Mouse (Mus musculus) embryo, embryonic 9.5 days (tissue): ENCODE measurements around the gene Itpr3.

Experiments
- DNase-seq: peaks from one replicate; pipeline ENCODE4 v3.0.0-alpha.2; 2017; ENCODE audit errors: extremely low spot score

Gene Itpr3

GRCm38 (mm10) chr17:27038335-27039050, 18.6 kb upstream of the Itpr3 start:
- no peak for DNase-seq

GRCm38 (mm10) chr17:27039432-27040102, 17.5 kb upstream of the Itpr3 start:
- DNase-seq, result no peak

GRCm38 (mm10) chr17:27040304-27041045, 16.6 kb upstream of the Itpr3 start:
- DNase-seq, result peak; percentile 67

GRCm38 (mm10) chr17:27041046-27041786, 15.9 kb upstream of the Itpr3 start:
- DNase-seq, result no peak

GRCm38 (mm10) chr17:27041787-27042055, 15.4 kb upstream of the Itpr3 start:
- DNase-seq, result no peak

- DNase-seq, result no peak
Observed at GRCm38 (mm10) chr17:27042840-27043239, 14.3 kb upstream of the Itpr3 start.

GRCm38 (mm10) chr17:27045164-27045563, 11.9 kb upstream of the Itpr3 start:
- DNase-seq, result no peak

- no peak for DNase-seq
Observed at GRCm38 (mm10) chr17:27047762-27048444, 9.2 kb upstream of the Itpr3 start.

- no peak for DNase-seq
Observed at GRCm38 (mm10) chr17:27048445-27049239, 8.5 kb upstream of the Itpr3 start.

GRCm38 (mm10) chr17:27050853-27051252, 6.3 kb upstream of the Itpr3 start:
- no peak for DNase-seq

- DNase-seq, result no peak
Observed at GRCm38 (mm10) chr17:27051514-27051913, 5.6 kb upstream of the Itpr3 start.

- DNase-seq, result peak; percentile 89
Observed at GRCm38 (mm10) chr17:27056170-27056569, 934 bp upstream of the Itpr3 start.

- no peak for DNase-seq
Observed at GRCm38 (mm10) chr17:27057517-27058055, 482 bp downstream of the Itpr3 start.

- no peak for DNase-seq
Observed at GRCm38 (mm10) chr17:27060698-27061097, 3.6 kb downstream of the Itpr3 start.

GRCm38 (mm10) chr17:27061727-27062126, 4.6 kb downstream of the Itpr3 start:
- DNase-seq, result no peak

- no peak for DNase-seq
Observed at GRCm38 (mm10) chr17:27062684-27063083, 5.6 kb downstream of the Itpr3 start.

GRCm38 (mm10) chr17:27063717-27064116, 6.6 kb downstream of the Itpr3 start:
- DNase-seq, result no peak

- no peak for DNase-seq
Observed at GRCm38 (mm10) chr17:27064195-27064594, 7.1 kb downstream of the Itpr3 start.

GRCm38 (mm10) chr17:27066065-27066464, 9.0 kb downstream of the Itpr3 start:
- no peak for DNase-seq

- DNase-seq, result no peak
Observed at GRCm38 (mm10) chr17:27069071-27069470, 12.0 kb downstream of the Itpr3 start.

GRCm38 (mm10) chr17:27070913-27071312, 13.8 kb downstream of the Itpr3 start:
- DNase-seq, result no peak
